Mouse (Mus musculus) CH12.LX (cell line): ENCODE data around the gene 4930402F06Rik.

ENCODE experiments used
- CTCF ChIP-seq, 2 experiments: IDR thresholded peaks in 1 of 2; conservative IDR thresholded peaks in 1 of 2; 2 replicates each; pipeline ENCODE4 v1.5.1; 2011 to 2012; ENCODE audit warnings: low read depth in 2 of 2, low read length in 2 of 2, improper control_type of control experiment in 1 of 2, inconsistent platforms in 1 of 2, mild to moderate bottlenecking in 1 of 2, moderate library complexity in 1 of 2
- EP300 ChIP-seq: IDR thresholded peaks from 2 replicates; pipeline ENCODE4 v1.6.1; 2011; ENCODE audit warnings: low read length, improper control_type of control experiment
- GABPA ChIP-seq: IDR thresholded peaks from 2 replicates; pipeline ENCODE4 v1.6.1; 2012; ENCODE audit warnings: low read depth, low read length, improper control_type of control experiment, inconsistent platforms; ENCODE audit not compliant: insufficient replicate concordance
- POLR2A ChIP-seq: IDR thresholded peaks from 2 replicates; pipeline ENCODE4 v1.6.1; 2011; ENCODE audit warnings: low read depth, mild to moderate bottlenecking, improper control_type of control experiment, low read length
- SMC3 ChIP-seq: IDR thresholded peaks from 2 replicates; pipeline ENCODE4 v1.6.1; 2011; ENCODE audit warnings: low read depth, low read length, improper control_type of control experiment
- TCF12 ChIP-seq: IDR thresholded peaks from 2 replicates; pipeline ENCODE4 v1.6.1; 2014; ENCODE audit warnings: low read depth, mild to moderate bottlenecking, inconsistent platforms, low read length, improper control_type of control experiment
- USF1 ChIP-seq: IDR thresholded peaks from 2 replicates; pipeline ENCODE4 v1.6.1; 2014; ENCODE audit warnings: low read depth, mild to moderate bottlenecking, inconsistent platforms, low read length, improper control_type of control experiment

- TF ChIP-seq POLR2A (no peak), SMC3 (no peak), TCF12 (no peak), EP300 (no peak), GABPA (no peak), USF1 (no peak), CTCF (conservative IDR thresholded peaks at IDR 0.05 in 1 of 2, IDR thresholded peaks at IDR 0.05 in 1 of 2; ENCODE audit: low read depth in 2 of 2, low read length in 2 of 2) (no peak)
These were observed 36.5 kb upstream of the 4930402F06Rik start for GRCm38 (mm10) chr2:35433428-35433827.
